Mouse (Mus musculus) heart, embryonic 12.5 days (tissue): ENCODE data around the gene Plcb1. TPM values are rescaled to one million over a fixed set of nuclear protein-coding genes. Genes with fewer than 3 reads are reported as not detected.

Experiments
- ATAC-seq: fragments of 200-750 bp; cut with Nextera tagmentation; 2 replicates; pipeline ENCODE4 v1.8.0; 2017; ENCODE audit warnings: moderate TSS enrichment, moderate library complexity; ENCODE audit not compliant: insufficient number of reproducible peaks, low FRiP score
- H3K27ac ChIP-seq: fragments of 300-500 bp; sonication (generic); 2 replicates; pipeline ENCODE4 v1.5.1; 2016; ENCODE audit warnings: mild to moderate bottlenecking, moderate library complexity; ENCODE audit not compliant: poor library complexity, severe bottlenecking
- H3K27me3 ChIP-seq: fragments of 300-500 bp; sonication (generic); replicated peaks from 2 replicates; pipeline ENCODE4 v1.6.1; 2016; ENCODE audit warnings: mild to moderate bottlenecking, moderate library complexity
- H3K36me3 ChIP-seq: fragments of 300-500 bp; sonication (generic); 2 replicates; pipeline ENCODE4 v1.6.1; 2016; ENCODE audit warnings: mild to moderate bottlenecking, moderate library complexity
- H3K4me1 ChIP-seq: fragments of 300-500 bp; sonication (generic); replicated peaks from 2 replicates; pipeline ENCODE4 v1.6.1; 2016; ENCODE audit warnings: mild to moderate bottlenecking
- H3K4me2 ChIP-seq: fragments of 300-500 bp; sonication (generic); 2 replicates; pipeline ENCODE4 v1.6.1; 2016; ENCODE audit warnings: mild to moderate bottlenecking, moderate library complexity
- H3K4me3 ChIP-seq: fragments of 300-500 bp; sonication (generic); 2 replicates; pipeline ENCODE4 v1.5.1; 2016; ENCODE audit warnings: mild to moderate bottlenecking
- H3K9ac ChIP-seq: fragments of 300-500 bp; sonication (generic); 2 replicates; pipeline ENCODE4 v1.6.1; 2016; ENCODE audit warnings: mild to moderate bottlenecking, moderate library complexity
- H3K9me3 ChIP-seq: fragments of 300-500 bp; sonication (generic); replicated peaks from 2 replicates; pipeline ENCODE4 v1.6.1; 2016; ENCODE audit warnings: mild to moderate bottlenecking, moderate library complexity
- WGBS: fragments of 180-500 bp; shearing (Covaris S2); methylation state at CpG from one replicate; pipeline ENCODE4 v1.1.7; 2016; 5-methylcytosine and 5-hydroxymethylcytosine counted together
- polyA plus RNA-seq: library from polyadenylated mRNA; unstranded; fragments of >200 nt; fragmentation: Nextera tagmentation; extraction: Ambion mirVana; gene quantifications from 2 replicates; pipeline ENCODE4 v1.2.1, GENCODE M21; 2016

Gene Plcb1
- polyA plus RNA-seq, 1 experiment from 2014 or later, result 6.1 TPM

DNA sequence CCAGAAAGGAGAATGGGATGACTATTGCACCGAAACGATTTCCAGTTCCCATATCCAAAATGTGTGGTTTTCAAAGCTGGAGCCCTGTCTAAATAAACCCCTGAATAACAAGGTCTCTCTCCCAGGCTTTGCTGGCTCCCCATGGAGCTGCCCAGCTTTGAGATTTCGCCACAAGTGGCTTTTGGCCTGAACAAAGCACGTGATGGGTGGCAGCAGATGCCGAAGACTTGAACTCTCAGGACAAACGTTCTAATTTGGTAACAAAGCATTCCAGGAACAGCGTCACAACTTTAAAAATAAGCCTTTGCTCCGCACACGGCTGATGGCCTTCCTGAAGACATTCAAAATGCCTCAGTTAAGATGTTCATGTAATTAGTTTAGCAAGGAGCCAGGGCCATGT is 706.9 kb downstream of the Plcb1 start:
- WGBS, result 57% methylated on average over 9 of the region's 9 CpGs
- Histone ChIP-seq H3K4me2 (peak overlapping the region; percentile 1; the same call in 1 of the 2 replicates), H3K4me3 (no peak overlapping the region), H3K27me3 (no peaks in the 10 kb centered on the region), H3K27ac (no peak overlapping the region), H3K9ac (no peak overlapping the region), H3K9me3 (no peaks in the 10 kb centered on the region), H3K36me3 (no peaks in the 10 kb centered on the region), H3K4me1 (peaks cover 8% of the 10 kb centered on the region)
- no peak for ATAC-seq

DNA sequence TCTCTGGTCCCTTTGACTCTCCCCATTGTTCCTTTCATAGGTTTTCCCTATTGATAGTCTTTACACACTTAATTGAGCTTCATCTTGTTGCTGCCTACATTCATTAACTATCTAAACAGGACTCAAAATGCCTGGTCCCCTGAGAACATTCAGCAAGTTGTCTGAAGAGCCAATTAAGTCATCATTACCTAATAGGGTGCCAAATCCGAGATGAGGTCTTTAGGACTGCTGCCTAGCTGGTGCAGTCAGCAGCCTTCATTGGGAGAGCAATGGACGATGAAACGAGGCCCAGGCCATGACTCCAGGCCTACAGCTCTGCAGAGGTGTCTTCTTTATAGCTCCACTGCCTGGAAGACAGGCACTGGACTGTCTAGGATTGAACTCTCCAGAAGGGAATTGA is 710.7 kb downstream of the Plcb1 start:
- no peaks in the 10 kb centered on the region for H3K9me3 ChIP-seq
- no peak overlapping the region for H3K4me3 ChIP-seq
- H3K27ac ChIP-seq, result no peak overlapping the region
- no peak overlapping the region for H3K9ac ChIP-seq
- H3K4me1 ChIP-seq, result peaks cover 8% of the 10 kb centered on the region
- no peak for ATAC-seq
- H3K4me2 ChIP-seq, result no peak overlapping the region
- WGBS, result 56% methylated on average over 3 of the region's 3 CpGs
- no peaks in the 10 kb centered on the region for H3K27me3 ChIP-seq
- H3K36me3 ChIP-seq, result no peaks in the 10 kb centered on the region

DNA sequence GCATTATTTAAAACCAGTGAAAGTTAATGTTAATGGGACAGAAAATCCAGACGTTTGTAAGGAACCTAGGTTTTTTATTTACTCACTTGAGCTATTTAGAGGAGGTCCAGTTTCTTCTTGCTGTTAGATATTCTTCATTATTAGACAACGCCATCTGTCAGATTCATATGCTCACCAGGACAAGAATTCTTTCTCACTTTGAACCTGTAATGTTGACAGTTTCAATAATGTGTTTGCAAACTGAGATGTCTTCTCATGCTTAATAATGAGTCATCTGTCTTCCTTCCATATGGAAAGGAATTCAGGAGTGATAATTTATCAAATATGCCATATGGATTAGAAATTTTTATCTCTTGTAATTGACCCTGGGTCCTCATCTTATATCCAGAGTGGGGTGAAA is 711.4 kb downstream of the Plcb1 start:
- H3K4me3 ChIP-seq, result no peak overlapping the region
- no peak for ATAC-seq
- peaks cover 8% of the 10 kb centered on the region for H3K4me1 ChIP-seq
- H3K27ac ChIP-seq, result no peak overlapping the region
- no peak overlapping the region for H3K9ac ChIP-seq
- no peaks in the 10 kb centered on the region for H3K27me3 ChIP-seq
- H3K4me2 ChIP-seq, result no peak overlapping the region
- no peaks in the 10 kb centered on the region for H3K36me3 ChIP-seq
- H3K9me3 ChIP-seq, result no peaks in the 10 kb centered on the region
- 69% methylated on average over 2 of the region's 2 CpGs for WGBS

DNA sequence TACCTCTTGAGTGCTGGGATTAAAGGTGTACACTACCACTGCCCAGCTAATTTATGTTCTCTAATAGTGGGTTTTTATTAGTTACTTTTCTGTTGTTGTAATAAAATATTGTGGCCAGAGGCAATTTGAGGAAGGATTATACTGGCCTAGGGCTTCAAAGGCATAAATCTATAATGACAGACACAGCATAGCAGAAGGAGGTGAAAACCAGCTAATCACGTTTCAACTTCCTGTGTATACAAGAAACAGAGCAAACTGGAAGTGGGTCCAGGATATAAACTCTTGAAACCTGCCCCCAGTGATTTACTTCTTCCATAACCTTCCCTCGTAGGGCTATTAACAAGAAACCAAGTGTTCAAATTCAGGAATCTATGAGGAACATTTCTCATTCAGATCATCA is 715.0 kb downstream of the Plcb1 start:
- Histone ChIP-seq H3K4me2 (no peak overlapping the region), H3K9ac (no peak overlapping the region), H3K27ac (no peak overlapping the region), H3K4me1 (no peaks in the 10 kb centered on the region), H3K27me3 (no peaks in the 10 kb centered on the region), H3K9me3 (no peaks in the 10 kb centered on the region), H3K36me3 (no peaks in the 10 kb centered on the region), H3K4me3 (no peak overlapping the region)
- 58% methylated on average over 2 of the region's 2 CpGs for WGBS
- no peak for ATAC-seq

DNA sequence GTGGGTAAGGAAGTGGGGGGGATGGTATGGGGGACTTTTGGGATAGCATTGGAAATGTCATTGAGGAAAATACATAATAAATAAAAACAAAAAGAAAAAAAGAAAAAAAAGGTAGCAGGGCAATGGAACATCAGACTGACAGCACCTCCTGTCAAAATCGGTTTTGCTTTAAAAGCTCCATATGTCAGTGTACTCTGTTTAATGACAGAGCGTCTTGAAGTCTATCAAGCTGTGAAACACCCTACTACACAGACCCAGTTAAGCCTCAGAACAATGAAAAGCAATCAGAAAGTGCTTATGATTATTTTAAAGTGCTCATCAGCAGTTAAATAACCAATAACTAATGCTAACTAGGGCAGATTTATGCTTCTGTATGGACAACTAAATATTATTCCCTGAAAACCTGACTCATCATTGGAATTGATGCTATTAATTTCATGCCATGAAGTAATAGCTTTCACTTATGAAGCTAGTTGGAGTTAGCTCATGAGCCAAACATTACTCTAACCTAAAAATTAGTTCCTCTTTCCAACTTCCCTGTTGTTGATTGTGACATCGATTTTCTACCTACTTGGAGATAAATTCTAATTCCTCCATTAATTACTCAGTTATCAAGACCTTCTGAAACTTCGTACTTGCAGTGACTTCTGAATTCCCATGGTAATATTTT is 717.6 kb downstream of the Plcb1 start:
- Histone ChIP-seq H3K9ac (no peak overlapping the region), H3K27me3 (no peaks in the 10 kb centered on the region), H3K27ac (no peak overlapping the region), H3K36me3 (no peaks in the 10 kb centered on the region), H3K4me2 (no peak overlapping the region), H3K9me3 (no peaks in the 10 kb centered on the region), H3K4me3 (no peak overlapping the region), H3K4me1 (no peaks in the 10 kb centered on the region)
- no peak for ATAC-seq
- WGBS, result 81% methylated on average over 4 of the region's 4 CpGs

DNA sequence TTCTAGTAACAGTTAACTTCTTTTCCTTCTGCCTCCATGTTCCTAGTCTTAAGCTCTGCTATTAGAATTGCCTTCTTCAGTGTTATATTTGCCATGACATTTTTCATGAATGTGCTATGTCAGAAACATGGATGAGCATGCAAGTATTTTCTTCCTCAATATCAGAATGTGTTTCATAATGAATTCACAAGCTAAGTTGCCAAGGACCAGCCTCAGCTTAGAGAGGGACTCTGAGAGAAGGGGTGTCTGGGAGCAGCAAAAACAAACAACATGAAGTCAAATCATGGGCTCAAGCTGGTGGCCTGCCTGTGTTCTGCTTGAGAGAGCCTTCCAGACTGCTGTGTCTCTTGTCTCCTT is 718.1 kb downstream of the Plcb1 start:
- Histone ChIP-seq H3K9ac (no peak overlapping the region), H3K36me3 (no peaks in the 10 kb centered on the region), H3K27ac (no peak overlapping the region), H3K27me3 (no peaks in the 10 kb centered on the region), H3K4me3 (no peak overlapping the region), H3K9me3 (no peaks in the 10 kb centered on the region), H3K4me2 (no peak overlapping the region), H3K4me1 (no peaks in the 10 kb centered on the region)
- ATAC-seq, result no peak

DNA sequence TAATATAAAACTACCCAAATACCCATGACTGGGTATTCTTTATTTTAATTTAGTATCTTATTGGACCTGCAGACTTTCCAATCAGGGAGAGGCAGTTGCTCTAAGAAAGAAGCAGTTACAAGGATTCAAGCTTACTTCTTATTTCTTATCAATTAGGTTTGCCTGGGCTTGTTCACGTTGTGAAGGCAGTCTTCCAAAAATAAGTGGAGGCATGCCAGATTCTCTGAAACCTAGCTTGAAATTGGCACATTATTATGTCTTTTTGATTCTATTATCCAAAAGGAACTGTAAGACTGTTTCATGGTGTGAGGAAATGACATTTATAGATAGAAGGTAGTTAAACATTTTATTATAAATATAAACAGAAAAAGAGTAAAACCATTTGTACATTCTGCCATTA is 721.2 kb downstream of the Plcb1 start:
- Histone ChIP-seq H3K4me1 (no peaks in the 10 kb centered on the region), H3K9me3 (no peaks in the 10 kb centered on the region), H3K27me3 (no peaks in the 10 kb centered on the region), H3K4me2 (no peak overlapping the region), H3K9ac (no peak overlapping the region), H3K36me3 (no peaks in the 10 kb centered on the region), H3K27ac (no peak overlapping the region), H3K4me3 (no peak overlapping the region)
- no peak for ATAC-seq
- 57% methylated on average over 1 of the region's 1 CpGs for WGBS

DNA sequence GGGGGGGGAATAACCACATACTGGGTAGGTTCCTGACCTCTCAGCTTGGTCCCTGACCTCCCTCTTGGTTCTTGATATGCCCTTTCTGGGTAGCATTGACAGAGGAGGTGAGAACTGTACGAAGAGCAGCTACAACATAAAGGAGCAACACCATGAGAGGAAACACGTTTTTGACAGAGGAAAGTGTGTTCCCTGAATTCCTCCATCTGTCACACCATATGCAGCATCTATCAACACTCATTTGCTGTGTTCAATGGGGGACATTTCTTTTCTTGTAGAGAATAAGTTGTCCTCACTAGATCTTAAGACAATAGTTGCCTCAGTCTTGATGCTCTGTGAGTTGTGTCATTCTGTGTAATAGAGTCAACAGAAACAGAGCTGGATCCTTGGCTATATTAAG is 733.1 kb downstream of the Plcb1 start:
- Histone ChIP-seq H3K27ac (no peak overlapping the region), H3K4me3 (no peak overlapping the region), H3K4me1 (no peaks in the 10 kb centered on the region), H3K9ac (no peak overlapping the region), H3K9me3 (no peaks in the 10 kb centered on the region), H3K27me3 (no peaks in the 10 kb centered on the region), H3K4me2 (no peak overlapping the region), H3K36me3 (no peaks in the 10 kb centered on the region)
- ATAC-seq, result no peak
- 55% methylated on average over 2 of the region's 2 CpGs for WGBS

Other genes starting within 250 kb of the Plcb1 start
- 0.19 TPM in 1 of 2 replicates, not detected in the other for gene Hao1, start 231.7 kb upstream of the Plcb1 start, polyA plus RNA-seq
- gene Tmx4, start 141.9 kb upstream of the Plcb1 start, polyA plus RNA-seq, result 55.3 and 56.1 TPM in 2 replicates